ENCODE assay signal across 8 mouse cellular contexts in the genomic region with DNA sequence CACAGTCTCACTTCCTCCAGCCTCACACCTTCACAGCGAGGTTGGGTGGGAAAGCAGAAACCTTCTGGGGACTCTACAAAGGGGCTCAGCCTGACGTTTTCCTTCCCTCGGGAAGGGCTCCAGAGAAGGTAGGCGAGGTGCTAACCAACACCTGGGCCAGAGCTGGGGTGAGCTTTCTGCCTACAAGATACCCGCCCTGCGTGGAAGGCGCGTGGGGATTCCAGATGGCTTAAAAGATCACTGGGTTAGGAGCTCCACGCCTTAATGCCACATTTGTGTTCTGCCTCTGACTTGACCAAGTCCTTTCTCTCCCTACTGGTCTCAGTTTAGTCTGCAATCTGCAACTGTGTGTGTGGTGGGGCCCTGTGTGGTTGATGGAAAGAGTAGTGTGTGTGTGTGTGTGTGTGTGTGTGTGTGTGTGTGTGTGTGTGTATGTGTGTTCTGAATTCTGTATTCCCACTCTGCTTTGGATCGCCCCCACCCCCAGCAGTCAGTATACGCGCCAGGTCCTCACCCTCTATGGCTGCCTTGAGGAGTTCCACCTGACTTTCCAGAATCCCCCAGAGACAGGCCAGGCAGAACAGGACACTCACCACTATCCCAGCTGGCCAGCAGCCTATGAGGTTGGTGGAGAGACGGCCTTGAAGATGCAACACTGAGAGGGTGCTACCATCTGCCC. TPM values are rescaled to one million over a fixed set of nuclear protein-coding genes. Genes with fewer than 3 reads are reported as not detected.
A peak's percentile ranks its signal among the peaks of the same experiment; 100 is the strongest.
DNase-seq lines count a peak whose midpoint lies in the region; ATAC-seq lines count a peak whose summit lies in the region.

No protein-coding gene starts in this region.

- H3K4me3 ChIP-seq in kidney, embryonic 14.5 days (ENCODE audit: low read length): peak overlapping the region; percentile 56
- peak overlapping the region; percentile 79 for H3K4me3 ChIP-seq in hindbrain, embryonic 10.5 days
- peak overlapping the region; percentile 61 for H3K4me3 ChIP-seq in midbrain, embryonic 16.5 days (ENCODE audit: low read depth, low read length)

- DNase-seq in kidney, adult 8-10 months: no peak
- DNase-seq in cerebellum, postnatal 14 days: peak; percentile 58 to 62
- no peak for DNase-seq in hindbrain, embryonic 10.5 days (ENCODE audit: low spot score)
- DNase-seq in adipocyte (ENCODE audit: low spot score): no peak
- no peak for DNase-seq in T-cell, adult 2 months (ENCODE audit: low spot score)
- DNase-seq in lung, postnatal 14 days: no peak

- H3K4me1 ChIP-seq in kidney, embryonic 14.5 days (ENCODE audit: control insufficient read depth, insufficient read depth, low read length): peaks cover 32% of the 10 kb centered on the region
- peaks cover 63% of the 10 kb centered on the region for H3K4me1 ChIP-seq in hindbrain, embryonic 10.5 days (replicated peaks)
- peaks cover 43% of the 10 kb centered on the region for H3K4me1 ChIP-seq in midbrain, embryonic 16.5 days (ENCODE audit: control insufficient read depth, insufficient read depth, low read length)

- ATAC-seq in kidney, embryonic 14.5 days (ENCODE audit: low FRiP score, low TSS enrichment): no peak
- no peak for ATAC-seq in midbrain, embryonic 16.5 days

- H3K4me2 ChIP-seq in kidney, embryonic 14.5 days (replicated peaks; ENCODE audit: low read depth, low read length): peak overlapping the region; percentile 91
- H3K4me2 ChIP-seq in midbrain, embryonic 16.5 days (ENCODE audit: low read length): peak overlapping the region; percentile 74

- H3K9ac ChIP-seq in kidney, embryonic 14.5 days (ENCODE audit: low read depth, low read length): 0 out of 2 replicates have a peak overlapping the region, but pooled peaks have one; percentile 63
- H3K9ac ChIP-seq in midbrain, embryonic 16.5 days (ENCODE audit: low read depth, low read length): peak overlapping the region; percentile 78

- H3K27me3 ChIP-seq in kidney, embryonic 14.5 days (ENCODE audit: control insufficient read depth, insufficient read depth, low read length): no peaks in the 10 kb centered on the region
- H3K27me3 ChIP-seq in hindbrain, embryonic 10.5 days (ENCODE audit: insufficient read depth, poor library complexity, severe bottlenecking): peaks cover 11% of the 10 kb centered on the region; the same call in 1 of the 2 replicates
- H3K27me3 ChIP-seq in midbrain, embryonic 16.5 days (ENCODE audit: control insufficient read depth, insufficient read depth, low read depth, low read length): no peaks in the 10 kb centered on the region

- H3K9me3 ChIP-seq in kidney, embryonic 14.5 days (ENCODE audit: control insufficient read depth, low read length): no peaks in the 10 kb centered on the region
- no peaks in the 10 kb centered on the region for H3K9me3 ChIP-seq in hindbrain, embryonic 10.5 days
- no peaks in the 10 kb centered on the region for H3K9me3 ChIP-seq in midbrain, embryonic 16.5 days (replicated peaks; ENCODE audit: control insufficient read depth, low read length, poor library complexity, severe bottlenecking)

- H3K27ac ChIP-seq in kidney, embryonic 14.5 days (ENCODE audit: low read depth, low read length): no peak overlapping the region
- H3K27ac ChIP-seq in hindbrain, embryonic 10.5 days: peak overlapping the region; percentile 91
- peak overlapping the region; percentile 79; the same call in 1 of the 2 replicates for H3K27ac ChIP-seq in midbrain, embryonic 16.5 days (ENCODE audit: low read length)

- no peaks in the 10 kb centered on the region; the same call in 1 of the 2 replicates for H3K36me3 ChIP-seq in kidney, embryonic 14.5 days (ENCODE audit: control insufficient read depth, insufficient read depth, low read length)
- H3K36me3 ChIP-seq in hindbrain, embryonic 10.5 days: peaks cover 6% of the 10 kb centered on the region; the same call in 1 of the 2 replicates
- no peaks in the 10 kb centered on the region; the same call in 1 of the 2 replicates for H3K36me3 ChIP-seq in midbrain, embryonic 16.5 days (ENCODE audit: control insufficient read depth, insufficient read depth, low read length)

- WGBS in kidney, embryonic 14.5 days: 34% methylated on average over 13 of the region's 13 CpGs
- 47% methylated on average over 13 of the region's 13 CpGs for WGBS in hindbrain, embryonic 10.5 days
- WGBS in midbrain, embryonic 16.5 days: 38% methylated on average over 13 of the region's 13 CpGs

RNA-seq across cellular contexts. Expression of a gene that starts 1.5 kb away (rescaled TPM):
- 0.21 and 0.24 TPM in 2 replicates for polyA plus RNA-seq in kidney, embryonic 14.5 days (2014; fragmentation: Nextera tagmentation; extraction: Ambion mirVana)
- 0.26 and 0.42 TPM in 2 replicates for polyA plus RNA-seq in hindbrain, embryonic 10.5 days (2016; fragmentation: Nextera tagmentation; extraction: Ambion mirVana)
- 0.73 and 1.0 TPM in 2 replicates for polyA plus RNA-seq in midbrain, embryonic 16.5 days (2015; fragmentation: Nextera tagmentation; extraction: Ambion mirVana)

RNA-seq across cellular contexts. Expression of a gene that starts 11.4 kb away (rescaled TPM):
- 25.1 and 29.2 TPM in 2 replicates for polyA plus RNA-seq in kidney, embryonic 14.5 days (2014; fragmentation: Nextera tagmentation; extraction: Ambion mirVana)
- 27.0 and 30.5 TPM in 2 replicates for polyA plus RNA-seq in hindbrain, embryonic 10.5 days (2016; fragmentation: Nextera tagmentation; extraction: Ambion mirVana)
- polyA plus RNA-seq in midbrain, embryonic 16.5 days (2015; fragmentation: Nextera tagmentation; extraction: Ambion mirVana): 50.6 and 53.6 TPM in 2 replicates

RNA-seq across cellular contexts. Expression of a gene that starts 32.8 kb away (rescaled TPM):
- 179 and 188 TPM in 2 replicates for polyA plus RNA-seq in kidney, embryonic 14.5 days (2014; fragmentation: Nextera tagmentation; extraction: Ambion mirVana)
- polyA plus RNA-seq in hindbrain, embryonic 10.5 days (2016; fragmentation: Nextera tagmentation; extraction: Ambion mirVana): 193 and 221 TPM in 2 replicates
- polyA plus RNA-seq in midbrain, embryonic 16.5 days (2015; fragmentation: Nextera tagmentation; extraction: Ambion mirVana): 218 and 245 TPM in 2 replicates

RNA-seq across cellular contexts. Expression of a gene that starts 43.8 kb away (rescaled TPM):
- polyA plus RNA-seq in kidney, embryonic 14.5 days (2014; fragmentation: Nextera tagmentation; extraction: Ambion mirVana): 26.1 and 28.0 TPM in 2 replicates
- polyA plus RNA-seq in hindbrain, embryonic 10.5 days (2016; fragmentation: Nextera tagmentation; extraction: Ambion mirVana): 117 and 173 TPM in 2 replicates
- polyA plus RNA-seq in midbrain, embryonic 16.5 days (2015; fragmentation: Nextera tagmentation; extraction: Ambion mirVana): 143 and 147 TPM in 2 replicates

Comparison
In these comparisons a context has a peak if more than half of its experiments do, and no peak if none do; other contexts are left out.
1. DNase-seq: peak in cerebellum, postnatal 14 days (2 of 2); none in kidney, adult 8-10 months (0 of 2), hindbrain, embryonic 10.5 days (single experiment), adipocyte (single experiment), T-cell, adult 2 months (single experiment) and lung, postnatal 14 days (single experiment).
2. Peak in every context shown above with its lines, with median percentiles within 50 percentile points of each other: H3K4me3 ChIP-seq.